Mouse (Mus musculus): ENCODE results near the gene Xk. TPM values are rescaled to one million over a fixed set of nuclear protein-coding genes. Genes with fewer than 3 reads are reported as not detected.
"Not testable (repeated sequence)": the region's sequence is repeated elsewhere in the genome, so short reads cannot be mapped to it uniquely, and the experiment has no call there.

The Xk gene
- polyA plus RNA-seq, 1 experiment from 2014 or later: 2.0 TPM

DNA sequence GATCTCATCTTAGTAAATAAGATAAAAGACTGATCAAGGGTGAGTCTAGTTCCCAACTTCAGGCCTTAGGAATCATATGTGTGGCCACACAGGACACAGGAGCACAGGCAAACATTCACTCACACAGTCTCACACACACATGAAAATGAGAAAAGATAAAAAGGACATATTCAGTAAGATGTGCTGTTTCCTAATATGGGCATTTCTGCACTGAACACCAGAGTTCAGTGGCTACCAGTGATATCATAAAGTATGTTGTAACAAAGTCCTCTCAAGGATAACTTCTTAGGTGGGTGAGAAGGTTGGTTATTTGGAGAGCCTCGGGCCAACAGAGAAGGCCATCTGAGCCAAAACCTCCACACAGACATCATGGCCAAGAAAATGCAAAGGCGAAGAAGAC, 77.8 kb downstream of the Xk start, which contains the start of gene H2al1k:
Gene H2al1k, plus strand, starts transcription at position 301 of the 400 bp plus-strand sequence.
- WGBS: no CpG with 5 or more reads among the region's 2 CpGs
- not testable (repeated sequence) for H3K36me3 ChIP-seq; H3K9me3 ChIP-seq (replicated peaks); DNase-seq (ENCODE audit: low spot score); H3K4me1 ChIP-seq; H3K4me3 ChIP-seq; H3K27ac ChIP-seq (replicated peaks); H3K27me3 ChIP-seq (ENCODE audit: low read depth, poor library complexity, severe bottlenecking)

Other genes starting within 250 kb of the Xk start
- not detected in 2 replicates for gene Fthl17e, start 239.3 kb upstream of the Xk start, polyA plus RNA-seq (2016; fragmentation: Nextera tagmentation; extraction: Ambion mirVana)
- gene Fthl17f, start 209.7 kb upstream of the Xk start, polyA plus RNA-seq (2016; fragmentation: Nextera tagmentation; extraction: Ambion mirVana): not detected in 2 replicates
- gene 4930402K13Rik, start 168.2 kb upstream of the Xk start, polyA plus RNA-seq (2016; fragmentation: Nextera tagmentation; extraction: Ambion mirVana): not detected in 2 replicates
- gene Lancl3, start 72.9 kb upstream of the Xk start, polyA plus RNA-seq (2016; fragmentation: Nextera tagmentation; extraction: Ambion mirVana): 0.35 and 0.50 TPM in 2 replicates
- 0.16 and 0.20 TPM in 2 replicates for gene Gm14862, start 15.9 kb upstream of the Xk start, polyA plus RNA-seq (2016; fragmentation: Nextera tagmentation; extraction: Ambion mirVana)
- gene H2al1m, start 11.0 kb downstream of the Xk start, polyA plus RNA-seq (2016; fragmentation: Nextera tagmentation; extraction: Ambion mirVana): not detected in 2 replicates
- gene H2al1k, start 77.9 kb downstream of the Xk start, polyA plus RNA-seq (2016; fragmentation: Nextera tagmentation; extraction: Ambion mirVana): not detected in 2 replicates
- gene Cybb, start 215.0 kb downstream of the Xk start, polyA plus RNA-seq (2016; fragmentation: Nextera tagmentation; extraction: Ambion mirVana): 0.52 and 0.58 TPM in 2 replicates